Mouse (Mus musculus) c-Kit-negative CD71-positive TER-119-positive erythroid progenitor cells, embryonic 14.5 days (primary cell): ENCODE measurements around the gene Gramd1a.

Experiments used
- DNase-seq: peaks from one replicate; pipeline ENCODE4 v3.0.0-alpha.2; 2013; ENCODE audit warnings: low read depth, low spot score

Gramd1a gene

DNA sequence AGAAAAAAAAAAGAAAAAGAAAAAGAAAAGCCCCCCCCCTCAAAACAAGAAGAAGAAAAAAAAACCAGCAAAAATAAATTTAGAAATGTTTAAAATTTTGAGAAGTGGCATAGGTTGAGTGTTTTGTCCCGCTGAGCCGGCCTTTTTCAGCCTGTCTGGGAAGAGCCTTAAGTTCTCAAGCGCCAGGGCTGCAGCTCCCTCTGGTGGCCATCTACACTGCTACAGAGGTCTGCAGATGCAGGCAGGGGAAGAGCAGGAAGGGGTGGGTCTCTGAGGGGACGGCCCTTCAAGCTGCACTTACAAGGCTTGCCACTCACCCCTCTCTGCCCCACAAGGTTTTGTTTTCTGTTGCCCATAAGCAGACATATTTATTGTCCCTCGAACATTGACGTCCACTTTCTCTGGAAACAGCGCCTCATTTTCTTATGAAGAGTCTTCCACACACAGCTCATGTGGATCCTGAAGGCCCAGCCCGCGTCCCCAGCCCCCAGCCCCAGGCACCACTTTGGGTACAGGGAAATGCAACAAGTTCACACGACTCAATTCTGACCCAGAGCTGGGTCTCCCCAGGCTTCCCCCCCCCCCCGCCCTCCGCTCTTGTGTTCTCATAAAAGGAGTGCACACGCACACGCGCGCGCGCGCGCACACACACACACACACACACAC lies 58.0 kb downstream of the Gramd1a start:
- DNase-seq: no peak

DNA sequence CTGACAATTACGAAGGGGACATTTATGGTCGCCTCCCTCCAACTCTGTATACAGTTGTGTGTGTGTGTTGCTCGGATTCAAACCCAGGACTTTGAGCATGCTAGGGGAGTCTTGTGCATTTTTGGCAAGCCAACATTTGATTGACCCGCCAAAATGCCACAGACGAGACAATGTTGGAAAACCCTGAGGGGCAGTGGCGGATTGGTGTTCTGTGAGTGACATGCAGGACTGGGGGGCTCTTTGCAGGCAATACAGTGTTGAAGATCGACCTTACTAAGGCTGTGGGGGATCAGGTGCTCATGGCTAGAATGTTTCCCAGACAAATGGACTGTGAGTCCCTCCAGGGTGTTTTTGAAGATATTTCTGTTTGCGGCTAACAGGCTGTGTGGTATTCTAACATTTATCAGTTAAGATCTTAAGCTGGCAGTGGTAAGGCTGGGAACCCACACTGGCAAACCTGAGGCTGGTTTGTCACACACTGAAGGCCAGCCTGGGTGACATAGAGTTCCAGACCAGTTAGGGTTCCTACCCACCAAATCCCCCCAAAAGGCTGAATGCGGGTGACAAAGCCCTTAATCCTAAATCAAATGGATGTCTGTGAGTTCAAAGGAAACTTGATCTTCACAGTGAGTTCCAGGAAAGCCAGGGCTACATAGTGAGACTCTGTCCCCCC lies 58.7 kb downstream of the Gramd1a start:
- DNase-seq: no peak

DNA sequence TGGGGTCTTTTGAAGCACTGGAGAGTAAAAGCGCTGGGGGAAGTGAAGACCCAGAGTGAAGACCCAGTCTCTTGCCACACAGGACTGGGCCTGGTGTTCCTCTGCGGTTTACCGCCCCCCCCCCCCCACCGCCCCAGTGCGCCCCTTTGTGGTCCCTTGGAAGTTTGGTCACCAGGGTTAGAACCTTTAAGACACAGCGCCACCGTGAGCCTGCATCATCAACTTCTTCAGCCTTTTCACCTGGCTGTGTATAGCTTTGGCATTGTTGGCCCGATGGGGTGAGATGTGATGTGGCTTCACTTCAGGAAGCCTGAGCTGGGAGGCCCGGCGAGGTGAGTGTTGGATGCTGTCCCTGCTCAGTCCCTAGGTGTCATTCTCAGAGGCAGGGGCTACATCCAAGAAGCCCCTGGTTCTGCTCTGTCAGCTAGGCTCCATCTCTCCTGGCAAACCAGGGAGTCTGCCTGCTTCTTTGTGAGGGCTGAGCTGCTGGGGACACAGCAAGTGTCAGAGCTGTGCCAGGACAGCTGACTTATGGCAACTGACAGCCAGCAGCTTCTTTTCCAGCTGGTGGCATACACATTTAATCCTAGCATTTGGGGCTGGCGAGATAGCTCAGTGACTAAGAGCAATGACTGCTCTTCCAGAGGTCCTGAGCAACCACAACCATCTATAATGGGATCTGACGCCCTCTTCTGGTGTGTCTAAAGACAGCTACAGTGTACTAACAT lies 60.8 kb downstream of the Gramd1a start:
- DNase-seq: no peak

DNA sequence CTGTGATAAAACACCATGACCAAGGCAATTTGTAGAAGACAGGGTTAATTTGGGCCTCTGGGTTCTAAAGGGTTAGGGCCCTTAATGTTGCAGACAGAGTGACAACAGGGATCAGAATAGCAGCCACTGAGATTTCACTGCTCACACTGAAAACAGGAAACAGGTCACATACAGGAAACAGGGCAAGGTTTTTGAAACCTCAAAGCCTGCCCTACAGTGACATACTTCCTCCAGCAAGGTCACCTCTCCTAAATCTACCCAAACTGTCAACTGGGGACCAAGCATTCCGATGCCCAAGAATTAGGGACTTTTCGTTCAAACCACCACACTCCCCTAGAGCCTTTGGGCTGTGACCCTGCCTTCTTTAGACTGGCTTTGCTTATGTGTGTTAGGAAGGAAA lies 66.0 kb downstream of the Gramd1a start:
- no peak for DNase-seq

DNA sequence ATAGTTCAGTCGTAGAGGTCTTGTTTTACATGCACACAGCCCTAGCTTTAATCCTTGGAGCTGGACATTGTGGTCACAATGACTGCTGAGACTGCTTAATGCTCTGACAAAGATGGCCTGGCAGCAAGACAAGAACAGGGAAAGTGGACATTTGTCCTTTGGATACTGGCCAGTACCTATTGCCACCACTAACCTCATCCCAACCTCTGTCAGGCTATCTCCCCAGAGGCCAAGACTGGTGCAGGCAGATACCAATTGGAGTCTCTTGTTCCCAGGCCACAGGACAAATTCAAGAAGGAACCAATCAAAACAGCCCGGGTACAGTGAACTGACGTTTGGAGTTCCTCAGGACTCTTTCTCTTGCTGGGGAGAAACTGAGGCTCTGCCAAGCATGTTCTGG lies 67.5 kb downstream of the Gramd1a start:
- no peak for DNase-seq

DNA sequence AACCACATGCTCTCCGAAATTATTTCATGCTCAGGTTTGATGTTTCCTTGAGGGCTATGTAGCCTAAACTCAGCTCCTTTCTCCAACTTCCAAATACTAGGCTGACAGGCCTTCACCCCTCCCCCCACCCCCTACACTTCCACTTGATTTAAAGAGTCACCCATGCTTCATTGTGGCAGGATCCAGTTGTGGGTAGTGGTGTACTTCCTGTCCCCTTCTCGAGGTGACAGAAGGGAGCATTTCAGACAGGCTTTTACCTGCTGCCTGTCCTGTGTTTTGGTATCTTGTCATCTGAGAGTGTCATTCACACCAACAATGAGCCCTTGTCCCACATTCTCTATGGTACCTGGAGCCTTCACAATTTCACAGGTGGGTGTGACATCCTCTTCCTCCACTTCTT lies 68.4 kb downstream of the Gramd1a start:
- DNase-seq: no peak

DNA sequence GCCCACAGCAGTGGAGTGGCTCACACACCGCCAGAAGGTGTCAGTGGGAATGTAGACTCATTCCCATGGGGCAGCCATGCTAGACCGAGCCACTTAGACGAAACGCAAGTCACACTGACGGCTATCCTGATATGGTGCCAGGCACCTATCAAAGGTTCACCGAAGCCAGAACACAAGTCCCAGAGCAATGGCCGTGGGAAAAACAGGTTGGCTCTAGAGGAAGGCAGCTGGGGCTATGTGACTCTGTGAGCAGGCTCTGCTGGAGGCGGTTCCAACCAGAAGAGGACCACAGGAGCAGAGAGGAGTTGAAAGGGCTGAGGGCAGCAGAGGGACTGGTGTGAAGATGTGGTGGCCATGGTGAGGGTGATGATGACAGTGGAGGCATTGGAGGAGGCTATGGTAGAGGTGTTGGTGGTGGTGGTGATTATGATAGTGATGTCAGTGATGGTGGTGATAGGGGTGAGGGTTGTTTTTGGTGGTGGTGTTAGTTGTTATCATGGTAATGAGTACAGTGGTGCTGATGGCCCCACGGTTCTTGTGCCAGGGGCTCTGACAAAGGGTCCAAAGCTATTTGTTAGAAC lies 69.4 kb downstream of the Gramd1a start:
- no peak for DNase-seq

DNA sequence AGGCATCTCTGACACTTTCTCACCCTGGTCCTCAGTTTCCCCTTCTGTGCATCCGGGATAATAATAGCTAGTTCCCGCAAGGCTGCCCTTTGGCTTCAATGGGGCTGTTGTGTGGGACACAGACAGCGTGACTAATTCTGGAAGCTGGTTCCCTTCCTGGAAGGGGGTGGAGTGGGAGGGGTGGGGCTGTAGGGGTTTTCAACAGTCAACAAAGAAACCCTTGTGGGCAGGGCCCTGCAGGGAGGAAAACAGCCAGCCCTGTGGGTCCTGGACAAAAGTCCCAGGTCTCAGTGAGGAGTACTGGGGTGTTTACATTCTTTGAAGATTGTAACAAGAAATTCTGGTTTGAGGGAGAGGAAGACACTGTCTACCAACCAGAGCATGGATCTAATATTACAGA lies 70.5 kb downstream of the Gramd1a start:
- DNase-seq: no peak

DNA sequence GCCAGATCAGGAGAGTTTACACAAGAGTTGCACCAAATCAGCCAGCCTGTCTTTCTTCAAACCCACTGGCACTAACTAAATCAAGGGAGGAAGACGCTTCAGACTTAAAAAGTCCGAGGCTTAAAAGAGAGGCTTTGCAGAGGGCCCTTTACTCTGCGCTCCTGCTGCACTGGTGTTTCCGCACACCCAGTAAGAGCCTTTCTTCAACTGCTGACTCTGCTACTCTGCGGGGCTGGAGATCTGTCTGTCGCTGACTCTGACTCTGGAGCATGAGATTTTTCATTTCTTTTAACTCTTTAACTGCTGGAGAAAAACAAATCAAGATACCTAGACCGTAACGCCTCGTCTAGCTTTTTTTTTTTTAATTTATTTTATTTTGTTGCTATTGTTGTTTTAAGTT lies 71.6 kb downstream of the Gramd1a start:
- DNase-seq: no peak

DNA sequence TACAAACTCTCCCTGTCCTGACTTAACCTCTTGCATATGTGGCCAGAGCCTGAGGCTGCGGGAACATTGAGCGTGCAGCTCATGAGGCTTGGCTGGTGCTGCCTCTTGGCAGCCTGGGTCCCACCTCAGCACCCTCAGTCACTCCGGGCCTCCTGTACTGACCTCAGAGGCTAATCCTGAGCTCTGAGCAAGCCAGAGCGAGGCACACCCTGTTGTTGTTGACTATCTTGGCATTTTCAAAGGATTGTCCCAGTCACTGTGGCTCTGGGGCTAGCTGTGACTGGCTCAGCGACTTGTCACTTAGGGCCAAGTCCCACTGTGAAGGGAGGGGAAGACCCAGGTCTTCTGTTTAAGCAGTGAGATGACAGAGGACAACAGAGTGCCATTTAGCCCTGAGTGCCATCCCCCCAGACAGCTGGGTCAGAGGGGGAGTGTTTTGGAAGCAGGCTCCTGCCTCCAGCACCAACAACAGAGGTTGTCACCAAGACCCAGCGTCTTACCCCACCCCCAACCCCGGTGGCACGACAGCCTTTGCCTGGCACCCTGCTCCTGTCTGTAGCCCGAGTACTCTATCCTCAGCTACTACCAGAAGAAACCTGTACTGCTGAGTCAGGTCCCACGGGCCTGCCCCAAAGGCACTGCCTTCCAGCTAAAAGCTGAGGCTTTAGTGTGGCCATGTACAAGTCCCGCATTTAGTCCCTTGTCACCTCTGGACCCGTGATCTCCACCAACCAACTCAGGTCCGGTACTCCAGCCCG lies 72.7 kb downstream of the Gramd1a start:
- DNase-seq: no peak

DNA sequence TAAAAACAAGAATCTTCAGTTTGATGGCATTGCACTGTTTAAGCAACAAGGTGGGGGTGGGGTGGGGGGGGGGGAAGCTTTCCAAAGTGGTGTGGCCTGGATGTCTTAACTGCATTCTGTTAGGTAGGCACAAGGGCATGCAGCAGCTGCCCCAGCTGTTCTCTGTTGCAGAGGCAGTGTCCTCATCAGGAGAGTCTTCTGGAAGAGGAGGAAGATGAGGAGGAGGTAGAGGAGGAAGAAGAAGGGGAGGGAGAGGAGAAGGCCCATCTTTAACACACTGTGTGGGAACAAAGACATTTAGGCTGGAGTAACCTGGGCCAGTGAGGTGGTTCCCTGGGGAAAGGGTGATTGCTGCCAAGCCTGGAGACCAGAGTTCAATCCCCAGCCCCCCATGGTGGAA lies 73.6 kb downstream of the Gramd1a start:
- no peak for DNase-seq

DNA sequence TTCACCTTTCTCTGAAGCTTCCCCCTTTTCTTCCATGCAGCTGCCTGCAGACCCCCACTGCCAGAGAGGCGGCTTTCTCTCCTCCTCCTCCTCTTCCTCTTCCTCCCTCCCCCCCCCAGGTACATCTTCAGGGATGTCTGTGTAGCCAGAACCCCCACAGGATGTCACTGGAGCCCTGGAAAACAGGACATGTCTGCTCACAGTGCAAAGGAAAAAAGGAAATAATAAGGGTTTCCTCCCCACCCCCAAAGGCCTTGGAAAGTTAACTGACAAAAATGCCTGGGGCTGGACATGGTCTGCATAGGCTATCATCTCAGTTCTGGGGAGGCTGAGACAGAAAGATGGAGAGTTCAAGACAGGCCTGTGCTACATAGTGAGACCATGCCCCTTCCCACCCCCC lies 74.6 kb downstream of the Gramd1a start:
- no peak for DNase-seq

DNA sequence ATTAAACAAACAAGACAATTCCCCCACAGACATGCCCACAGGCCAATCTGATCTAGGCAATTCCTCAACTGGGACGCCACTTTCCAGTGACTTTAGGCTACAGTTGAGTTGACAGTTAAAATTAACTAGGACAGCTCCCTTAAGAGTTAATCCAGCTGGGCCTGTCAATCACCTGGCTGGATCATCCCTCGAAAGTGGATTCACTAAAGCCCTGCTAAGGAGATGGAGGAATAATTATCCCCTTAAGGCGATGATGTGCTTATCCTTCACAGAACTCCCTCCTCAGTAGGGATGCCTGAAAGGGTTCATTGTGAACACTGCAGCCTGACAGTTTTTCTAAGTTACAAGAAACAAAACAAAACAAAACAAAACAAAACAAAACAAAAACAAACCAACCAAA lies 75.1 kb downstream of the Gramd1a start:
- no peak for DNase-seq
